Mouse (Mus musculus) c-Kit-negative CD71-positive TER-119-positive erythroid progenitor cells, embryonic 14.5 days (primary cell): Measurements from ENCODE around the gene Zbed6.
"Not testable (repeated sequence)": the region's sequence is repeated elsewhere in the genome, so short reads cannot be mapped to it uniquely, and the experiment has no call there.

Source experiments
- DNase-seq: peaks from one replicate; pipeline ENCODE4 v3.0.0-alpha.2; 2013; ENCODE audit warnings: low read depth, low spot score

Gene Zbed6

GRCm38 (mm10) chr1:133660466-133661202 lies at the start of gene Zbed6:
TSS of gene Zbed6 (minus strand) at chr1:133660885.
- peak; percentile 27 for DNase-seq

- DNase-seq, result no peak
Measured at GRCm38 (mm10) chr1:133709292-133709691, 48.6 kb upstream of the Zbed6 start.

- DNase-seq, result not testable (repeated sequence)
Measured at GRCm38 (mm10) chr1:133701824-133702223, 41.1 kb upstream of the Zbed6 start.

GRCm38 (mm10) chr1:133697935-133698620 lies 37.4 kb upstream of the Zbed6 start:
- no peak for DNase-seq

GRCm38 (mm10) chr1:133695901-133696300 lies 35.2 kb upstream of the Zbed6 start:
- DNase-seq, result no peak

- no peak for DNase-seq
Measured at GRCm38 (mm10) chr1:133694876-133695275, 34.2 kb upstream of the Zbed6 start.

- DNase-seq, result no peak
Measured at GRCm38 (mm10) chr1:133694301-133694700, 33.6 kb upstream of the Zbed6 start.

- no peak for DNase-seq
Measured at GRCm38 (mm10) chr1:133693536-133694114, 32.9 kb upstream of the Zbed6 start.

- no peak for DNase-seq
Measured at GRCm38 (mm10) chr1:133692195-133692594, 31.5 kb upstream of the Zbed6 start.

- no peak for DNase-seq
Measured at GRCm38 (mm10) chr1:133691046-133691445, 30.4 kb upstream of the Zbed6 start.

- DNase-seq, result no peak
Measured at GRCm38 (mm10) chr1:133689897-133690296, 29.2 kb upstream of the Zbed6 start, which contains the start of gene Lax1. TSS of gene Lax1 (minus strand) at chr1:133690108.

GRCm38 (mm10) chr1:133688301-133688700 lies 27.6 kb upstream of the Zbed6 start:
- no peak for DNase-seq

GRCm38 (mm10) chr1:133685749-133686519 lies 25.2 kb upstream of the Zbed6 start:
- no peak for DNase-seq

GRCm38 (mm10) chr1:133671801-133672200 lies 11.1 kb upstream of the Zbed6 start:
- DNase-seq, result no peak

- DNase-seq, result no peak
Measured at GRCm38 (mm10) chr1:133671266-133671665, 10.6 kb upstream of the Zbed6 start.

GRCm38 (mm10) chr1:133670776-133671175 lies 10.1 kb upstream of the Zbed6 start:
- DNase-seq, result no peak

- no peak for DNase-seq
Measured at GRCm38 (mm10) chr1:133670190-133670589, 9.5 kb upstream of the Zbed6 start.

- DNase-seq, result no peak
Measured at GRCm38 (mm10) chr1:133668618-133669017, 7.9 kb upstream of the Zbed6 start.

- DNase-seq, result no peak
Measured at GRCm38 (mm10) chr1:133667721-133668120, 7.0 kb upstream of the Zbed6 start.

- DNase-seq, result not testable (repeated sequence)
Measured at GRCm38 (mm10) chr1:133665713-133666112, 5.0 kb upstream of the Zbed6 start.

- DNase-seq, result no peak
Measured at GRCm38 (mm10) chr1:133664203-133664970, 3.7 kb upstream of the Zbed6 start.
